Mouse (Mus musculus): ENCODE measurements around the gene Marveld3. TPM values are rescaled to one million over a fixed set of nuclear protein-coding genes. Genes with fewer than 3 reads are reported as not detected.

The Marveld3 gene
- polyA plus RNA-seq, 1 experiment, result 0.77 TPM

DNA sequence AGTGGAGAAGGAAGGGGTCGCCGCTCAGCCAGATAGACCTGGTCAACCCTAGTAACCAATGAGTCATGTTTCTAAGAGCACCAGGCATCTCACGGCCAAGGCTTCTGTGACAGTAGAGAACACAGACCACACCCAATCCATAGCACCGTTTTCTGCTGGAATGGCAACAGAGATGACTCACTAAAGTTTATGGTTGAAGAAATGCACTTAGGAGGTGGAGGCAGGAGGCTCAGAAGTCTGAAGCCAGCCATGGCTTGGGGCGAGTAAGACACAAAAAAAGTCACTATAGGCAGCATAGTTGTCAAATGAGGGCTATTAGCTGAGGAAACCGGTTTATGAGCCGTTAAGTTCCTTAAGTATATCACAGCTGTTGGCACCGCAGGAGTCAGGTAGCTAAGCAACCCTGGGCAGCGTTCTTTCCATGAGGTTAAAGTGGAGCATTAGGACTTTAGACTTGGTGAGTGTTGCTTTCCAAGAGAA is 16.8 kb downstream of the Marveld3 start:
- DNase-seq (ENCODE audit: low read depth), result peak; percentile 18
- TF ChIP-seq CTCF (IDR thresholded peaks at IDR 0.05; ENCODE audit: borderline replicate concordance, extremely low read depth, insufficient read depth, insufficient read length) (no peak), POLR2A (IDR thresholded peaks at IDR 0.05; ENCODE audit: borderline replicate concordance, extremely low read depth, insufficient read depth, insufficient read length, poor library complexity, severe bottlenecking) (no peak)

DNA sequence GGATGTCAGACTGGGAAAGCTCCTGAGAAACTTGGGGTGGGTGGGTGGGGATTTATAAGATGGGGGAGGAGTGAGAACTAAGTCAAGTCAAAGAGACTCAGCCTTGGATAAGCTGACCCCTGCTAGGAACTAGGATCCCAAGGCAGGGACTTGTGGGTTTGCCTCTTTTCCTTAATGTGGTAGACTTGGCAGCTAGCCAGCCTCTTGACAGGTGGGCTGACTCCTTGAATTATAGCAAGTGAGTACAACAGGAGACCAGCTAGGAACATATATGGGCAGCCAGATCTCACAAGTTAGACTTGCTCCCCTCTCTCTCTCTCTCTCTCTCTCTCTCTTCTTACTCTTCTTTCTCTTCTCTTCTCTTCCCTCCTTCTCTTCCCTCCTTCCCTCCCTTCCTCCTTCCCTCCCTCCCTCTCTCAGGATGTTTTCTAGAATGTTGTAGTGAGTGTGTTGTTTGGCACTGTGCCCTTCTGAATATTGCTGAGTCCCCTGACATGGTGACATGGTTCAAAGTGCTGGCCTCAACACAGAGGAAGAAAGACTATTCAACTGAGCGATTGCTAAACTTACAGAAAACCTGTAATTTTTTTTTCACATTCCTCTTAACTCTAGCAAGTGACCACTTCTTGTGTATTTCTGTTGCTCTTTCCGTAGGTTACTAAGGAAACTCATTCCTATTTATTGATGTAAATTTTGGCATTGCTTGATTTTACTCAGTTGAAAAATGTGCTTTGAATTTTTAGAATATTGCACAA is 20.2 kb downstream of the Marveld3 start:
- no peak for DNase-seq (ENCODE audit: low read depth)
- TF ChIP-seq CTCF (IDR thresholded peaks at IDR 0.05; ENCODE audit: borderline replicate concordance, extremely low read depth, insufficient read depth, insufficient read length), result no peak
- no peak for TF ChIP-seq POLR2A (IDR thresholded peaks at IDR 0.05; ENCODE audit: borderline replicate concordance, extremely low read depth, insufficient read depth, insufficient read length, poor library complexity, severe bottlenecking)

DNA sequence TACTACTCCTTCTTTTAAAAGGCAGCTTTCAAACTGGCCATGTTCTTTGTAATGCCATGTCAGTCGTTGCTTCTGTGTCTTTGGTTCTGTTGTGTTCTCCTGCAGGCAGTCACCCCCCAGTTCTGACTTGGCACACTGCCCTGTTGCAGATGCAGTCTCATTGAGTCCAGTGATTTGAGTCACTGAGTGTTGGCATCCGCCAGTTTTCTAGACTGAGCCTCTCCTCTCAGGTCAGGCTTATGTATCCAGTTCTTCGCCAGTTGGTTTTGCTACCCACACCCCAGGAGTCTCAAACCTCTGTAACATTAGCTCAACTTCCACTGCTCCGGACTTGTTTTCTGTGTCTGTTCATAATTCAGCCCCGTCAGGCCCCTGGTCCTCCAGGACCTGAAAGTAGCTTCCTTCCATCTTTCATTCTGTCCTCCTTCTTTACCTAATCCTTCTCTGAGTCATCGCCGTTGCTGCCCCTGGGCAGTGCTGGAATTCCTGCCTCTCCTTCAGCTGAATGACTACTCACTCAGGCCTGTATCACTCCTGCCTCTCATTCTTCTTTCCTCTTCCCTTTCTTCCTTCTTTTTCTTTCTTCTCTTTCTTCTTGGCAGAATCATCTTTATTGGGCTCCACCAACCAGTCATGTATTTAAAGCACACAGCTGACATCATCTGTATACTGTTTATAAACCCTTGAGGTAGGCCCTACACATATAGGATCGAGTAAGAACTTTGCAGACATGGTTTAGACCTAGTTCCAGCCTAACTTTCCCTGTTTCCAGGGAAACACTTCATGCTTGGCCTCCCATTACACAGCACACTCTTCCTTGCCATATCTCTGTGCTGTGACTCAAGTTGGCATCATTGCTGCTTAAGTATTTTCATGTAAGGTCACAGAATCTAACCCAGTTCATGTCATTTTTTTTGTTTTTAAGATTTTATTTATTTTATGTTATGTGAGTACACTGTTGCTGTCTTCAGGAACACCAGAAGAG is 41.3 kb downstream of the Marveld3 start:
- TF ChIP-seq CTCF (IDR thresholded peaks at IDR 0.05; ENCODE audit: borderline replicate concordance, extremely low read depth, insufficient read depth, insufficient read length) (no peak), POLR2A (IDR thresholded peaks at IDR 0.05; ENCODE audit: borderline replicate concordance, extremely low read depth, insufficient read depth, insufficient read length, poor library complexity, severe bottlenecking) (no peak)

DNA sequence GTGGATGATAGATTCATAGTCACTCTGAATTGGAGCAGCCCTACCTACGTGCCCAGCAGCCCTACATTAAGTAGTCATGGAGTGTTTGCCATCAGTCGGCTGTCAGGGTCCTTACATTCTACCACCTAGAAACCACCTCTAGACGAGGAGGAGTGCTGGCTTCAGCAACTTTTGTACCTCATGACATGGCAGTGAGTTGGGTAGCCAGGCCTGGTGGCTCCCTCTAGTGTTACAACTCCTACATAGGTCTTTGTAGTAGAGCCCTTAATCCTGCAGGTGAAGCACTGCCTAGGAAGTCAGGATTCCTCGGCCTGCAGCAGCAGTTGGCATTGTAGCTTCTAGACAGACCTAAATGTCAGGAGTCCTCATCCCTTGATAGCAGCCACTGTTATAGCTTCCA is 44.7 kb downstream of the Marveld3 start:
- no peak for TF ChIP-seq POLR2A (IDR thresholded peaks at IDR 0.05; ENCODE audit: borderline replicate concordance, extremely low read depth, insufficient read depth, insufficient read length, poor library complexity, severe bottlenecking)
- peak; percentile 58; the same call in 1 of the 2 replicates for TF ChIP-seq CTCF (IDR thresholded peaks at IDR 0.05; ENCODE audit: borderline replicate concordance, extremely low read depth, insufficient read depth, insufficient read length)
- peak; percentile 54 for DNase-seq (ENCODE audit: low read depth)

More for the DNA sequence above, 41.3 kb downstream of the Marveld3 start:
- DNase-seq (ENCODE audit: low read depth), result peak; percentile 61

DNA sequence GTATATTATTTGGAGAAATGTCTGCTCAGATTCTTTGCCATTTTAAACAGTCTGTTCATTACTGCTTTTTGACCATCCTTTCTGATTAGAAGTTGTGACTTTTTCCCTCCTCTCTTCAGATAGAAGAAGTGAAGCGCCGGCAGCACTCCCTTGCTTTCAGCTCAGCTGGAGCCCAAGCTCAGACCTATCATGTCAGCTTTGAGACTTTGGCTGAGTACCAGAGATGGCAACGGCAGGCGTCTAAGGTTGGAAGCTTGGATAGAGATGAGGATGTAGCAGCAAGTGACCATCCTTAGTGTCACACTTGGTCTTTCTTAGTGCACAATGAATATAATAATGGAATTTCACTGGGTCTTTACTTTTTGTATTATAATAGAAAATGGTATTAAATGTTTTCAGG is 54.6 kb downstream of the Marveld3 start:
- no peak for DNase-seq (ENCODE audit: low read depth)
- TF ChIP-seq CTCF (IDR thresholded peaks at IDR 0.05; ENCODE audit: borderline replicate concordance, extremely low read depth, insufficient read depth, insufficient read length), result no peak
- TF ChIP-seq POLR2A (IDR thresholded peaks at IDR 0.05; ENCODE audit: borderline replicate concordance, extremely low read depth, insufficient read depth, insufficient read length, poor library complexity, severe bottlenecking), result no peak

DNA sequence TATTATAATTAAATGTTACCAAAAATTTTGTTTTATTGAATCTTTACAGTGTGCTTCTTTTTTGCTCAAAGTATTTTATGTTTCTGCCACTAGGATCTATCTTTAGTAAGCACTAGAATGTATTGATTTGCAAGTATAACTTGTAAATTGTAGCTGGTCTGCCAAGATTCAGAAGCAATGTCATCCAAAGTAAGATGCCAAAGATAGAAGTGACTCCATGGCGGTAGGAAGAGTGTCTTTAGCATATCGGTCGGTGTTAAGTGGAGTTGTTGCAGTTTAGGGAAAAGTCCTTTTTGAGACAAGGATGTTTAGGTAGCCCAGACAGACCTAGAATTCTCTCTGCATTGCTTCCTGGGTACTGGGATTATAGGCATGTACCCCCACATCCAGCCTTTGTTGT is 55.1 kb downstream of the Marveld3 start:
- no peak for TF ChIP-seq CTCF (IDR thresholded peaks at IDR 0.05; ENCODE audit: borderline replicate concordance, extremely low read depth, insufficient read depth, insufficient read length)
- TF ChIP-seq POLR2A (IDR thresholded peaks at IDR 0.05; ENCODE audit: borderline replicate concordance, extremely low read depth, insufficient read depth, insufficient read length, poor library complexity, severe bottlenecking), result no peak
- peak; percentile 9 for DNase-seq (ENCODE audit: low read depth)

DNA sequence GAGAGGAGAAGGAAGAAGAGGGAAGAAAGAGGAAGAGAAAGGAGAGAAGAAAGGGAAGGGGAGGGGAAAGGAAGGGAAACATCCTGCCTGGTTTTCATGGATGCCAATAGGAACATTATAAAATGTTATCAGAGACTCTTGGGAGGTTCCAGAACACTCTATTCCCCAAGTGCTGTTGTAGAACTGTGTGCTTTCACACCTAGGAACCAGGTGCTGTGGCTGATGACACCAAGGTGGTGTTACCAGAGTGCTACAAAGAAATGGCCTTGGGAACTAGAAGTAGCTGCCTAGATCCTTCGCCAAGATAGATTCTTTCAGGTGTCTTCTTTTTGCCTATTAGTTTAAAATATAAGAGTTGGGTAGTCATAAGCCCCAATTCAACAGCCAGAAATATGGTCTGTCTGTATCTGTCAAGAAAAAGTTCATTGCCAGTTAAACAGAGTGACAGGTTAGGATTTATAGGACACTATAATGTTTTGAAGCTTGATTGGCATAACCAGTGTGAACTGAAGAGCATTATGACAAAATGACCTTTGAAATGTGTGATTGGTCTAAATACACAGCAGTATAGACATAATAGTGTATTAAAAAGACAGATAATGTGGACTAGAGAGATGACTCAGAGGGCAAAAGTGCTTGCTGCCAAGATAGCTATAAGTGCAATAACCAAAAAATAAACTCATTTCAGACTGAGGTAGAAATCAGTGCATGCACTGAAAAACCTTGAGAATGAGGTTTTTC is 56.9 kb downstream of the Marveld3 start:
- TF ChIP-seq POLR2A (IDR thresholded peaks at IDR 0.05; ENCODE audit: borderline replicate concordance, extremely low read depth, insufficient read depth, insufficient read length, poor library complexity, severe bottlenecking), result no peak
- no peak for TF ChIP-seq CTCF (IDR thresholded peaks at IDR 0.05; ENCODE audit: borderline replicate concordance, extremely low read depth, insufficient read depth, insufficient read length)
- DNase-seq (ENCODE audit: low read depth), result no peak

DNA sequence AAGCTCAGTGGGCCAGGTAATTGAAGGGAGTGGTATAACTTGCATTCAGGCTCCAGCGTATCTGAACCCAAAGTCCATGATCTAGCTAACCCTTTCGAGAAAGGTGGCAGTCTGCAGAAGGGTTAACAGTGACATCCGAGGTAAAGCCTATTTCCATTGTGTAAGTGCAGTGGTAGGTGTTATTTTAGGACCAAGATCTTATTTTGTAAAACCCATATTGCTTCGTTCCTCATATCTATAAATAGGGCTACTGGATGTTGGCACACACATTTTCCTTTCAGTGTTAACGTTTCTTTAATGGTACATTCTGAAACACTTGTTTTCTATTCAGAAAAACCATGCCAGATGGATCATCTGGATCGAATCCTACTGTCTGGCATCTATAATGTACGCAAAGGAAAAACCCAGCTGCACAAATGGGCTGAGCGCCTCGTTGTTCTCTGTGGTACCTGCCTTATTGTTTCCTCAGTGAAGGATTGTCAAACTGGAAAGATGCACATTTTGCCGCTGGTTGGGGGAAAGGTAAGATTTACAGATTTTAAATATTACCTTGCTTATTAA is 58.0 kb downstream of the Marveld3 start:
- peak; percentile 57 for DNase-seq (ENCODE audit: low read depth)
- TF ChIP-seq CTCF (IDR thresholded peaks at IDR 0.05; ENCODE audit: borderline replicate concordance, extremely low read depth, insufficient read depth, insufficient read length), result no peak
- no peak for TF ChIP-seq POLR2A (IDR thresholded peaks at IDR 0.05; ENCODE audit: borderline replicate concordance, extremely low read depth, insufficient read depth, insufficient read length, poor library complexity, severe bottlenecking)

DNA sequence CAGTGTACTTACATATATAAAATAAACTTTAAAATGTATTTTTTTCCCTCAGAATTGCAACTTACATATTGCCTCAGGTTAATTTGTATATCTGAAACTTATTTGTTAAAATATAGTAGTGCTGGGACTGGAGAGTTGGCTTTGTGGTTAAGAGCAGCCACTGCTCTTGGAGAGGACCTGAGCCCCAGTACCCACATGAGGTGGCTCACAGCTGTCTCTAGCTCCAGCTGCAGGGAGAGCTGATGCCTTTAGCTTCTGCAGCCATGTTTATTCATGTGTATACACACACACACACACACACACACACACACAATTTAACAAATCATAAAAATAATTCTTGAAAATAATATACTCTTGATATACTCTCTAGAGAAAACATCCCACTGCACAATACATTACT is 59.6 kb downstream of the Marveld3 start:
- no peak for DNase-seq (ENCODE audit: low read depth)
- TF ChIP-seq CTCF (IDR thresholded peaks at IDR 0.05; ENCODE audit: borderline replicate concordance, extremely low read depth, insufficient read depth, insufficient read length) (no peak), POLR2A (IDR thresholded peaks at IDR 0.05; ENCODE audit: borderline replicate concordance, extremely low read depth, insufficient read depth, insufficient read length, poor library complexity, severe bottlenecking) (no peak)

Other genes with a start within 250 kb of the Marveld3 start
- gene Atxn1l, start 224.5 kb downstream of the Marveld3 start, polyA plus RNA-seq (2012; rRNA removed), result 10.8 and 11.9 TPM in 2 replicates
- 81.8 and 100 TPM in 2 replicates for gene Ap1g1, start 183.6 kb downstream of the Marveld3 start, polyA plus RNA-seq (2012; rRNA removed)
- gene Phlpp2, start 93.7 kb downstream of the Marveld3 start, polyA plus RNA-seq (2012; rRNA removed), result 14.6 TPM in 2 replicates
- 0.05 and 0.08 TPM in 2 replicates for gene Tat, start 28.2 kb upstream of the Marveld3 start, polyA plus RNA-seq (2012; rRNA removed)
- gene Chst4, start 77.5 kb upstream of the Marveld3 start, polyA plus RNA-seq (2012; rRNA removed), result not detected in 2 replicates
- 11.9 and 15.0 TPM in 2 replicates for gene Zfp612, start 117.5 kb upstream of the Marveld3 start, polyA plus RNA-seq (2012; rRNA removed)
- gene Gm21964, start 139.0 kb upstream of the Marveld3 start, polyA plus RNA-seq (2012; rRNA removed), result not detected in 2 replicates
- not detected in 2 replicates for gene Gm17720, start 140.6 kb upstream of the Marveld3 start, polyA plus RNA-seq (2012; rRNA removed)
- gene Calb2, start 206.0 kb upstream of the Marveld3 start, polyA plus RNA-seq (2012; rRNA removed), result 40.6 and 45.5 TPM in 2 replicates

Measured in brain, embryonic 14.5 days (tissue).